Mouse (Mus musculus): ENCODE measurements at regions not wholly inside any gene's neighbourhood (a gene's known extent, or its start where the extent isn't known, plus 50 kb on each side); places are given as distances from the start of the nearest gene placed in this dataset.

DNA sequence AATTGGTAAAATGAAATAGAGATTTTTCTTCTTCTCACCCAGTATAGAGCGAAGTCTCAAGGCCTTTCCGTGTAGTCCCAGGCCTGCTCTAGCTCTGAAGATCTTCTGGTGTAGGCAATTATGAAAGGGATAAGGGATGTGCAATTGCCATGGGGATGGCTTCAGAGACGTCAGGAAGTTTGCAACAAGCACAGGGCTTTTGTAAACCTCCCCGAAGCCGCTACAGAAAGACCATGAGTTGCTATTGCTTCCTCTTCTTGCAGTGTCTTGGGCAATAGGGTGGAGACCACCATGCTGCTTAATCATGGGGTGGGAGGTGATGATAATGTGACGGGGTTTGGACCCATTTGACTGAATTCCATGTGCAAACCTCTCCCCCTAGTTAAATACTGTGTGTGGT, 95.3 kb upstream of the Stxbp5 start:
- no peak overlapping the region for H3K4me3 ChIP-seq (replicated peaks; ENCODE audit: insufficient read depth, low read depth, low read length)
- WGBS, result 85% methylated on average over 6 of the region's 6 CpGs
- no peak for TF ChIP-seq CTCF (IDR thresholded peaks at IDR 0.05; ENCODE audit: borderline replicate concordance, insufficient read depth, low read depth, low read length)
- no peak for TF ChIP-seq POLR2A (IDR thresholded peaks at IDR 0.05; ENCODE audit: borderline replicate concordance, insufficient read depth, low read length)

DNA sequence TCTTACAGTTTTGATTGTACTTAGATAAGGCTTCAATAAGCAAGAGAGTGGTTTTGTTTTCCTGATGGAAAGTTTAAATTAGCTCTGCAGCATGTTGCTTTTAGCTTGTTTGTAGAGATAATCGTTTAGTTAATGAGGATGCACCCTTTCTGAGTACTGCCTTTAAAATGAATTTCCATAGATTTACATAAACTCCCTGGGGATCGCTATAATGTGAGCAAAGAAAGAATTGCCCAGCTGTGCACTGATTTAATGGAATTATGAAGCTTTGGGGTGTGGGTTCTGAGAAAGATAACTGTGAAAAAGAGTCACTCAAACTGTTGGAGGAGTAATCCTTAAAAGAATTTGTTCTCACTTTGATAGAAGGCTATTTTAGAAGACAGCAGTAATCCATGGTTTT, 91.9 kb upstream of the Stxbp5 start:
- TF ChIP-seq POLR2A (IDR thresholded peaks at IDR 0.05; ENCODE audit: borderline replicate concordance, insufficient read depth, low read length), result no peak
- no peak for TF ChIP-seq CTCF (IDR thresholded peaks at IDR 0.05; ENCODE audit: borderline replicate concordance, insufficient read depth, low read depth, low read length)
- no peaks in the 10 kb centered on the region for H3K27me3 ChIP-seq (ENCODE audit: control insufficient read depth, insufficient read depth, low read length)
- no peak overlapping the region for H3K27ac ChIP-seq (ENCODE audit: insufficient read depth, low read length)
- H3K4me1 ChIP-seq (ENCODE audit: control insufficient read depth, insufficient read depth, low read length), result no peaks in the 10 kb centered on the region
- DNase-seq, result no peak
- 66% methylated on average over 2 of the region's 2 CpGs for WGBS
- H3K4me3 ChIP-seq (replicated peaks; ENCODE audit: insufficient read depth, low read depth, low read length), result no peak overlapping the region

More for the DNA sequence above, 95.3 kb upstream of the Stxbp5 start:
- H3K4me1 ChIP-seq (ENCODE audit: control insufficient read depth, insufficient read depth, low read length), result no peaks in the 10 kb centered on the region
- no peak for DNase-seq
- H3K27ac ChIP-seq (ENCODE audit: insufficient read depth, low read length), result no peak overlapping the region
- H3K27me3 ChIP-seq (ENCODE audit: control insufficient read depth, insufficient read depth, low read length), result no peaks in the 10 kb centered on the region

DNA sequence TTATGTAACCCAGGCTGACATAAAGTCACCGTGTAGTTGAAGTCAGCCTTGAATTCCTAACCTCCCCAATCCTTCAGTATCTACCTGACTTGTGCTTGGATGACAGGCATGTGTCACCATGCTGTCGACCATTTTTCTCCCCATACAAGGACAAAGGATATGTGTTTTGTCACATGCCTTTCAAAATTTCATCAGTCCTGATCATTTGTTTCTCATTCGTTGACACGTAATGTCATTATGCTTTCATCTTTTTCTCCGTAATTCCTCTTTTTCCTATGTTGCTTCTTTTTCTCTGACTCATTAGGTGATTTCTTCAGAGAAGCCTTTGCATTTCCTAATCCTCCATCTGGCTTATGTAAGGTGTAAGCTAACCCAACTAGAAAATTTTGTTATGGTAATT, 84.5 kb upstream of the Stxbp5 start:
- 89% methylated on average over 5 of the region's 5 CpGs for WGBS
- no peak for DNase-seq
- Histone ChIP-seq H3K27me3 (ENCODE audit: control insufficient read depth, insufficient read depth, low read length) (no peaks in the 10 kb centered on the region), H3K27ac (ENCODE audit: insufficient read depth, low read length) (no peak overlapping the region), H3K4me1 (ENCODE audit: control insufficient read depth, insufficient read depth, low read length) (no peaks in the 10 kb centered on the region), H3K4me3 (replicated peaks; ENCODE audit: insufficient read depth, low read depth, low read length) (no peak overlapping the region)
- TF ChIP-seq POLR2A (IDR thresholded peaks at IDR 0.05; ENCODE audit: borderline replicate concordance, insufficient read depth, low read length) (no peak), CTCF (IDR thresholded peaks at IDR 0.05; ENCODE audit: borderline replicate concordance, insufficient read depth, low read depth, low read length) (no peak)

DNA sequence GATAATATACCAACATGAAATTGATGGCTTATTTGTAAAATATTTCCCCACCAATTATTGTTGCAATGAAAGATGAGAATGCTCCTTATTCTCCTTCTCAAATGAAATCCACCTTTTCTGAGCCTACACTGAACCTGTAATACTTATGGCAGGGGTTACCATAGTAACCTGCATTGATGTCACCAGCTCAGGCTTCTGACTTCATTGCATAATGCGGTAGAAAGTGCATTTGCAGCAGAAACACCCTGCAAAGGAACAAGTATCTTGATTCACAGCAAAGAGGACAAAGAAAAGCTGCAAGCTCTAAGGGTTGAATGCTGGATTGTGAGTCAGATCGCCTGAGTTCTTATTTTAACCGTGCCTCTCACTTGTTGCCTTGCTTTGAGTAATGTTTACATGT, 75.5 kb upstream of the Stxbp5 start:
- 28% methylated on average over 3 of the region's 3 CpGs for WGBS
- Histone ChIP-seq H3K27ac (ENCODE audit: insufficient read depth, low read length) (no peak overlapping the region), H3K27me3 (ENCODE audit: control insufficient read depth, insufficient read depth, low read length) (no peaks in the 10 kb centered on the region), H3K4me3 (replicated peaks; ENCODE audit: insufficient read depth, low read depth, low read length) (no peak overlapping the region), H3K4me1 (ENCODE audit: control insufficient read depth, insufficient read depth, low read length) (no peaks in the 10 kb centered on the region)
- no peak for DNase-seq
- no peak for TF ChIP-seq CTCF (IDR thresholded peaks at IDR 0.05; ENCODE audit: borderline replicate concordance, insufficient read depth, low read depth, low read length)
- TF ChIP-seq POLR2A (IDR thresholded peaks at IDR 0.05; ENCODE audit: borderline replicate concordance, insufficient read depth, low read length), result no peak

Data from cerebellum, adult 2 months (tissue).